Mouse (Mus musculus): Measurements from ENCODE around the gene Naaladl2.

DNA sequence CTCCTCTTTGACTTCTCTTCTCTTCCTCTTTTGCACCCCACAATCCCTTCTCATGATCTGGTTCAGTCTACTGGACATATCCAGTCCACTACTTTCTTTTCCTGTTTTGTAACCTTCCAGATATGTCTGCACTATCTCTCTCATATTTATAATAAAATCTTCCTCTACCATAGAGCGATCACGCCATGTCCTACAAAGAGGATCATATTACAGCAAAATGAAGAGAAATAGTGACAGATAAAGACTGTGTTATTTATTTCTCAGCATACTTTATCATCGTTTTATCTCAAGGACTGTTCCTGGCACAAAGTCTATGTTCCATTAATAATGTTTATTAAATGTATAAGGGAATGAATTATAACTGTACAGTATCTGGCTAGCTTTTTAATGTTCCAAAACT, 1029.2 kb downstream of the Naaladl2 start:
- TF ChIP-seq CTCF (IDR thresholded peaks at IDR 0.05), result no peak
- TF ChIP-seq EP300 (IDR thresholded peaks at IDR 0.05), result no peak
